Mouse (Mus musculus) spleen, adult 2 months (tissue): ENCODE results near the gene Neurod1. TPM values are rescaled to one million over a fixed set of nuclear protein-coding genes. Genes with fewer than 3 reads are reported as not detected.

Experiments used
- DNase-seq, 2 experiments: peaks; one replicate each; pipeline versions ENCODE4 v3.0.0 to v3.0.0-alpha.2; 2012 to 2021; ENCODE audit warnings: low spot score in 2 of 2, low read depth in 1 of 2
- H3K27ac ChIP-seq: fragments of 200-500 bp; 2 replicates; pipeline ENCODE4 v1.5.1; 2012; ENCODE audit warnings: low read length, inconsistent platforms; ENCODE audit not compliant: insufficient read depth
- H3K27me3 ChIP-seq: fragments of 200-500 bp; 2 replicates; pipeline ENCODE4 v1.6.1; 2012; ENCODE audit warnings: mild to moderate bottlenecking, moderate library complexity, low read length, inconsistent platforms; ENCODE audit not compliant: control insufficient read depth, insufficient read depth
- H3K36me3 ChIP-seq: fragments of 200-500 bp; 2 replicates; pipeline ENCODE4 v1.6.1; 2012; ENCODE audit warnings: mild to moderate bottlenecking, low read length, inconsistent platforms; ENCODE audit not compliant: control insufficient read depth, insufficient read depth
- H3K4me1 ChIP-seq: fragments of 200-500 bp; 2 replicates; pipeline ENCODE4 v1.6.1; 2011; ENCODE audit warnings: inconsistent platforms; ENCODE audit not compliant: control insufficient read depth, insufficient read depth, insufficient read length
- H3K4me3 ChIP-seq: fragments of 200-500 bp; 2 replicates; pipeline ENCODE4 v1.5.1; 2011; ENCODE audit warnings: mild to moderate bottlenecking, inconsistent platforms; ENCODE audit not compliant: insufficient read depth, insufficient read length; ENCODE audit errors: extremely low read depth
- CTCF ChIP-seq: fragments of 200-500 bp; IDR thresholded peaks from 2 replicates; pipeline ENCODE4 v1.5.1; 2011; ENCODE audit warnings: mild to moderate bottlenecking, inconsistent platforms; ENCODE audit not compliant: insufficient read depth, insufficient read length, insufficient replicate concordance; ENCODE audit errors: extremely low read depth
- POLR2A ChIP-seq: fragments of 200-500 bp; IDR thresholded peaks from 2 replicates; pipeline ENCODE4 v1.6.1; 2011; ENCODE audit warnings: low read depth, low read length, inconsistent platforms
- WGBS: fragments of 180-500 bp; shearing (Covaris S2); methylation state at CpG from one replicate; pipeline ENCODE4 v1.1.7; 2018; 5-methylcytosine and 5-hydroxymethylcytosine counted together
- polyA plus RNA-seq: library from polyadenylated mRNA; depleted of rRNA; stranded (reverse); fragments of >200 nt; gene quantifications from 2 replicates; pipeline ENCODE4 v1.2.3, GENCODE M21; 2012

The Neurod1 gene
- polyA plus RNA-seq, 1 experiment, result not detected

DNA sequence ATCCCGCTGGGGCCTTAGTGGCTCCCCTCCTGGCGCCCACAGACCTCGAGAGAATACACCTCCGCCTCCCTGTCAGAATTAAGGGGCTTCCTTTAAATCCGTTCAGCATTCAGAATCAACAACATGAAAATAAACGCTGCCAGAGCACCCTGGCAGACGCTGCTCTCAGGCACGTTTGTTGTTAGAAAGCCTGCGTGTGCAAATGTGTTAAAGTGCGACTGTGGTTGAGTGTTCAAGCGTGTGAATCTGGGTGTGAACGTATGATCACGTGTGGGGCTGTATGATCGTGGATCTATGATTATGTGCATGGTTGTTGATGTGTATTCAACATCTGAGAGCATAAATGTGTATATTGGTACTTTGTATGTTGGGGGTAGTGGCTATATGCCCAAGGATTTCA lies 3.6 kb upstream of the Neurod1 start:
- WGBS, result 10% methylated on average over 14 of the region's 14 CpGs
- DNase-seq, result no peak
- peaks cover 19% of the 10 kb centered on the region for H3K27me3 ChIP-seq
- no peak overlapping the region for H3K4me3 ChIP-seq
- no peak overlapping the region for H3K27ac ChIP-seq
- H3K36me3 ChIP-seq, result no peaks in the 10 kb centered on the region
- TF ChIP-seq CTCF, result no peak
- H3K4me1 ChIP-seq, result no peaks in the 10 kb centered on the region

DNA sequence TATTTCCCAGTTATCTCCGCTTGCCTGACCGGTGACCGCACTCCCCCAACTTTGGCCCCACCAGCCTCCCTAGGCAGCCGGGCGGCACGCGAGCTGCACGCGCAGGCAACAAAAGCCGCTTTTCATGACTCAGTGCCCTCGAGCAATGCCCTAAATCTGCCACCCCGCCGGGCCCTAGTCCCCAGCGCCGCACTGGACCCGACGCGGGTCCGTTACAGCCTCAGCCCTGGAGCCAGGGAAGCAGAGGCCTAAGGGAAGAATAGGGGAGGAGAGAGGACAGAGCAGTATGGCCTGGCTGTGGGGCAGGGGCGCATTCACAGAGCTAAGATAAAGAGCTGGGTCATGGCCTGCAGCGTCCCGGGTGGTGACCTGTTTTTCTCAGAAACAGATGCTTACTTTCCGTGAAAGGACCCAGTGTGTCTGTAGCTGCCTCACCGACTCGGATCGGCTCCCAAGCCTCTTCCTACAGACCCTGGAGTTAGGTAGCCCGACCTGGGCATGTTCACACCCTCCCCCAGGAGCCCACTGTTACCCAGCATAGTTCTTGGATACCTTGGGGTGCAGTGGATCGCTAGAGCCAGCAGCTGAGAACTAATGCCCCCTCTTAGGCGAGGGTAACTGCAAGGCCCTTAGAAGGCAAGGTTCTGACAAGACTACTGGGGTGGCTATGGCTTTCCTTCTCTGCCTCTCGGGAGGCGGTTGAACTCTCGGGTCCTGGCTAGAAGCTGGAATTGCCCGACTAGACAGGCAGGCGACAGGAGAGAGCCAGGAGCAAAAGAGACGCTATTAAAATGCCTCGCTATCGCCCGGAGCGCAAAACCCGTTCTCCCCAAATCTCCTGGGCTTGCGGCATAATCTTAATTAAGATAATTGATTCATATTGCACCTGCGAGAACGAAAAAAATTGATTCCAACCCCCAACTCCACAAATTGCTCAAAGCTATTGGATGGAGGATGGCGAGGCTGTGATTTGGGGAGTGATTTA lies 2.8 kb upstream of the Neurod1 start:
- Histone ChIP-seq H3K36me3 (no peaks in the 10 kb centered on the region), H3K27ac (no peak overlapping the region), H3K4me1 (no peaks in the 10 kb centered on the region), H3K4me3 (no peak overlapping the region), H3K27me3 (peaks cover 22% of the 10 kb centered on the region)
- TF ChIP-seq CTCF (no peak), POLR2A (no peak)
- DNase-seq, result no peak
- WGBS, result 8% methylated on average over 44 of the region's 44 CpGs

DNA sequence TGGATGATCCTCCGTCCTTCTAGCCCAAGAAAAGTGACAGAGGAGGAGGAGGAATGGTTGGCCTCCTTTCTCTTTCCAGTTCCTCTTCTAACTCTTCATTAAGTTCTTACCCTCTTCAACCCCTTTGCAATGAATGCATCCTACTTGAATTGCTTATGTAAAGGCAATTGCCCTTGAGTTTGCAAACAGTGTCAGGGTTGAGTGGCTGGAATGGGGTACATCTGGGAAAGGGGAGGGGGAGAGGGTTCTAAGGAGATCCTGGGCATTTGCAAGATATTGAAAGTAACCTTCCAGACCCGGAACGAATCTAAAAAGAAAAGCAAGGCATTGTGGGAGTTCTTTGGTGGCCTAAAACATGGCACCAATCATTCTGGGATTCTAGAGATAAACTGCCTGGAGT lies 1.4 kb upstream of the Neurod1 start:
- Histone ChIP-seq H3K36me3 (no peaks in the 10 kb centered on the region), H3K27me3 (peaks cover 25% of the 10 kb centered on the region), H3K4me3 (no peak overlapping the region), H3K4me1 (no peaks in the 10 kb centered on the region), H3K27ac (no peak overlapping the region)
- no peak for TF ChIP-seq POLR2A
- no peak for TF ChIP-seq CTCF
- 27% methylated on average over 3 of the region's 3 CpGs for WGBS
- no peak for DNase-seq

DNA sequence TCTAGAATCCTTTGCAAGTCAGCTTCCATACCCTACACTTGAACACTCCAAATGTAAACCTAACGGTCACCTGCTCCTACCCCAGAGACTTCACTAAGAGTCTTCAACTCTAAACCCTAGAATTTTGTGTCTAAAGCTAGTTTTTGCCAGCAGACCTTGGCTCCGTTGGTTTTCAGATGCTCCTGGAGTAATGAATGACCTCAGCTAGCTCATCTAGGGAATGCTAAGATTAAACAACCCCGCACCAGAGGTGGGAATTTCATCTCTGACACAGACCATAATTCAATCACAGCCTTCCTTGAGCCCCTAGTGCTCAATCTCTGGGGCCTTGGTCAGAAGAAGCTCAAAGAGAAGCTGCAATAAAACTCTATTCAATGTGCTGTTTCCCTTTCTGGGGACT lies 883 bp upstream of the Neurod1 start:
- TF ChIP-seq POLR2A (no peak), CTCF (no peak)
- 59% methylated on average over 3 of the region's 3 CpGs for WGBS
- H3K4me3 ChIP-seq, result no peak overlapping the region
- H3K27me3 ChIP-seq, result peaks cover 25% of the 10 kb centered on the region
- H3K4me1 ChIP-seq, result no peaks in the 10 kb centered on the region
- no peak overlapping the region for H3K27ac ChIP-seq
- no peak for DNase-seq
- H3K36me3 ChIP-seq, result no peaks in the 10 kb centered on the region

DNA sequence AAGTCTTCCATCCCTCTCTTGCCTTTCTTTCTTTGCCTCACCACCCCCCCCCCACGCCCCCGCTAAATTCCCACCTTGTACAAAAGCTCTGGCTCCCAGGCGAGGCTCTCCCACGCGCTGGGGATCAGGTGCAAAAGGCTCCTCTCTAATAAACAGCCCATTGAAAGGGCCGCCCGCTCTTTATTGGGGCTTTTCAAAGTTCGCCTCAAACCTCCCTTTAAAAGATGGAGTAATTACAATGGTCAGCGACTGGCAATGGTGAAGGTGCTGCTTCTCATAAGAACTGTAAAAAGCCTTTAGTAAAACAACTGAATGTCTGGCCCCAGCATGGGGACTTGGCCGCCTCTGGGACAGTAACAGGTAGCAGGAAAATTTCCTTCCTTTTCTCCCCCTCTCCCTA lies 905 bp downstream of the Neurod1 start:
- Histone ChIP-seq H3K4me3 (no peak overlapping the region), H3K4me1 (no peaks in the 10 kb centered on the region), H3K27me3 (peaks cover 25% of the 10 kb centered on the region), H3K36me3 (no peaks in the 10 kb centered on the region), H3K27ac (no peak overlapping the region)
- no peak for DNase-seq
- 11% methylated on average over 10 of the region's 10 CpGs for WGBS
- TF ChIP-seq CTCF, result no peak
- no peak for TF ChIP-seq POLR2A

DNA sequence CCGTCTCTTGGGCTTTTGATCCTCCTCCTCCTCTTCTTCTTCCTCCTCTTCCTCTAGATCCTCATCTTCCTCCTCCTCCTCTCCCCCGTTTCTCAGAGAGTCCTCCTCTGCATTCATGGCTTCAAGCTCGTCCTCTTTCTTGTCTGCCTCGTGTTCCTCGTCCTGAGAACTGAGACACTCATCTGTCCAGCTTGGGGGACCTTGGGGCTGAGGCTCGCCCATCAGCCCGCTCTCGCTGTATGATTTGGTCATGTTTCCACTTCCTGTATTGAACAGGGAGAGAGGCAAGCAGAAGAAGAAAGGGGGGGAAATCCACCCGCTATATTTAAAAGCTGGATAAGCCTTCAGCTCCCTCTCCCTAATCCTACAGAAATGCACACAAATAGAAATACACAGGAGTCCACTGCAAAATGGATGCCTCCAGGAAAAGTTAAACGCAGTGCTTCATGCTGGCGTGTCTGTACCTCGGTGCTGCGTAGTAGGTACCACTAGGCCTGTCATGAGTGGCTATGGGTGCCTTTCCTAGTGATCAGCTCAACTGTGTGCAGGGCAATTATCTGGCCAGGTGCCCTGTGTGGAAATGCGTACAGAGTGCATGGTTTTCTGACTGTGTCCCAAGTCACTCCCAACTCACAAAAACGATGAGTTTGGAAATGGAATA lies 1.6 kb downstream of the Neurod1 start:
- Histone ChIP-seq H3K36me3 (no peaks in the 10 kb centered on the region), H3K4me3 (no peak overlapping the region), H3K27me3 (peaks cover 25% of the 10 kb centered on the region), H3K27ac (no peak overlapping the region), H3K4me1 (no peaks in the 10 kb centered on the region)
- no peak for DNase-seq
- WGBS, result 22% methylated on average over 15 of the region's 15 CpGs
- TF ChIP-seq CTCF, result no peak
- TF ChIP-seq POLR2A, result no peak
